Mouse (Mus musculus) T-cell, adult 2 months (primary cell): ENCODE results near the gene Stk4.

ENCODE experiments used
- DNase-seq: peaks from one replicate; pipeline ENCODE4 v3.0.0; 2022; ENCODE audit warnings: low spot score

The Stk4 gene

DNA sequence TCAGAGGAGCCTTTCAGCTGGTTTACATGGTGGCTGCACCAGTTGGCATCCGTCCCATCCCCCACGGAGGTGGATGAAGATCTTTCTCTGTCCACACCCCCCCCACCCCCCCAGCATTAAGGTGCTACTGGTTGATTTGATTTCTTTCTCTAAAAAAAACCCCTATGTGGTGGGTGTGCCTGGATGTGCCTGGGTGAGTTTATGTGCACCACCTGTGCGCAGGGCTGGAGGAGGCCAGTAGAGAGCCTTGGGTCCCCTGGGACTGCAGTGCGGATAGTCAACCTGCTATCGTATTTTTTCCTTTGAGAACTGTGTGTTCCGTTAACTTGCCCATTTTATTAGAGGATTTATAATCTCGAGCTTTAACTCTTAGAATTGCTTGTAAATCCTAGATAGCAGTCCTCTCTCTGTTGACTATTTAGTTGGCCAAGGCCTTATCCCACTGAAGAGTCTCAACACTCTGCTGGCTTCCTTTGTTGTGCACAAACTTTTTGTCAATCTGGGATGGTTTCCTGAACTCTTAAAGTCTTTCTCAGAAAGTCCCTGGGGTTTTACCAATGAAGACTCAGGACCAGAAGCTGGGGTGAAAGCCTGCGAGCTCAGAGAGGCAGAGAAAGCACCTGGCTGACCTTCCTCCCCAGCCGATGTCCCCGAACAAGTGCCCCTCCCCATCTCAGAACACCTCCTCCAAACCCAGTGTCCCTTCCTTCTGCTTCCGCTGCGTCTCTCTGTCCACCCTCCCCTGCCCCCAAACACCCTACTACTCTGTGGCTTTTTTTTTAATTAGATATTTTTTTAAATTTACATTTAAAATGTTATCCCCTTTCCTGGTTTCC is 58.7 kb downstream of the Stk4 start:
- no peak for DNase-seq

DNA sequence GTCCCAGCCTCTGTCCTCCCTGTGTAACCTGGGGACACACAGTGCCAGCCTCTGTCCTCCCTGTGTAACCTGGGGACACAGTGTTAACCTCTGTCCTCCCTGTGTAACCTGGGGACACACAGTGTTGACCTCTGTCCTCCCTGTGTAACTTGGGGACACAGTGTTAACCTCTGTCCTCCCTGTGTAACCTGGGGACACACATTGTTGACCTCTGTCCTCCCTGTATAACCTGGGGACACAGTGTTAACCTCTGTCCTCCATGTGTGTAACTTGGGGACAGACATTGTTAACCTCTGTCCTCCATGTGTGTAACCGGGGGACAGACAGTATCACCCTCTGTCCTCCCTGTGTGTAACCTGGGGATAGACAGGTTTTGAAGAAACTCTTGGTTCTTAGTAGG is 61.5 kb downstream of the Stk4 start:
- no peak for DNase-seq

DNA sequence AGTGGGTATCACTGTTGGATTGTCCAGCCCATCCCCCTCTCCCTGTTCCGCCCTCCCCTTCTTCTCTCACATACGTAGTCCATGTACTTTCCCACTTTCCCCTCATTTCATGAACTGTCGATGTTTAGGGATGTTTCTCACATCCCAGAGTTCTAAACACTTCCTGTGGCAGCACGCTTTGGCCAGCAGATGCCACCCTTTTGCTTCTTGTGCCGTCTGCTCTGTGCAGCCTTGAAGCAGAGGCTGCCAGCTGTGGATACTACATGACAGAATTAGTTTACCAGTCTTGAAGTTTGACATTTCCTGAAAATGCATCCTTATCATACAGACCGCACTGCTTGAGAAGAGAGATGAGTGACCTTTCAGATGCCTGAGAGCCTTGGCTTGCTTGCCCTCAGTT is 64.4 kb downstream of the Stk4 start:
- no peak for DNase-seq

DNA sequence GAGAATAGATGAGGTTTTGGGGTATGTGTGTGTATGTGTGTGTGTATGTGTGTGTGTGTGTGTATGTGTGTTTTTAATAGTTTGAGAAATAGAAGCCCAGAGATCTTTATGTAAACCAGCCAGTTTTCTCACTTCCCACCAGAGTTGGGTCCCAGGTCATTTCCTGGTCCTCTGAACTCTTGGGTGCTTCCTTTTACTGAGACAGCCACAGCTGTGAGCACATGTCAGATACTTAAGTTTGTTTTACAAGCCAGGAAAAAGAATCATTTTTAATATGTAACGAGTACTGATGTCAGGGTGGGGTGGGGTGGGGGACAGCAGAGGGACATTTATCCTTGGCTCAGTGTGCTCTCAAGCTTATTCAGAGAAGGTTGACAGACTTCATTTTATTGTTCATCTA is 65.2 kb downstream of the Stk4 start:
- DNase-seq = no peak

DNA sequence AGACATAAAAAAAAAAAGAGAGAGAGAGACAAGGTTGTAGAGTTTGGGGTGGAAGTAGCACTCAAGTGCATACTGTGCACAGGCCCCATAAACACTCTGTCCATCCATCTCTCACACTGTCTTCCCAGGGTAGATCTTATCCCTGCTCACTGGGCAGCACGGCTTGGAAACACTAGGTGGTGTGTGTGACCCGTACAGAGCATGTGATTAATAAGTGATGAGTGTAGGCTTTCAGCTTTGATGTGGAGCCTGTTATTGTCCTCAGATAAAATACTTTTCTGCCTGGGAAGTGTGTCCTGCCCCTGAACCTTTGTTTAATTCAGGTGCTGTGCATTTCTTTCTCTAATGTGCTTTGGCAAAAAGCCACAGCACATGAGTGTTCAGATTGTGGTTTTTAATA is 66.3 kb downstream of the Stk4 start:
- DNase-seq = no peak

DNA sequence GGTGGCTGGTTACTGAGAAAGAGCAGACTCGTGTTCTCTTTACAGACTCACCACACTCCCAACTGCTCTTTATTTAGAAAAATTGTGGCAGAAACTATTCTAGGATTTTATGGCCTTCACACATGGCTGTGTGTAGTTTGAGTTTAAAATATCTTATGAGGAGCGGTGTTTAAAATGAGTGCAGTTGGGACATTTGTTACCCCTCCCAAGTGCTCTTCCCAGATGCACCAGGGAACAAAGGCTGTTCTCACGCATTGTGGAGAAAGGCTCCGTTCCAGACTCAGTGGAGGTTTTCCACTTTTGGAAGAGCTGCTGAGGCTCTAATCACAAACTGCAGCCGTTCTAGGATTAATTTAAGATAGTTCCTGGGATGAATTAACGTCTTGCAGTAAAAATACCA is 67.6 kb downstream of the Stk4 start:
- DNase-seq = no peak

DNA sequence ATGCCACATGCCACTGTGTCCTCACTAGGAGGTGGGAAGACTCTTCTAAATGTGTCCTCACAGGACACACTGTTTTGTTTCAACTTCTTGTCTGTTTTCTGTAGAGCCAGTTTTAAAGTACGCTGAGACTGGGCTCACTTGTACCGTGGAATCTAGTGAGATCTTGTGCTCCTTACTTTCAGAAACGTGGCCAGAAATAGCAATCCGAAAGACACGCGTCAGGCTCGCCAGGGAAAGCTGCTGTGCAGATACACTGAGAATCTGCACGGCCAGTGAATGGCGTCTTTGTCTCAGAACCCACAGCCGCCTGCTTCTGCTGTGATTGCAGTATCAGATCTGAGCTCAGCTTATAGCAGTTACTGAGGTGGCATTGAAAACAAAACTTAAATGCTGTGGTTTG is 71.9 kb downstream of the Stk4 start:
- no peak for DNase-seq

DNA sequence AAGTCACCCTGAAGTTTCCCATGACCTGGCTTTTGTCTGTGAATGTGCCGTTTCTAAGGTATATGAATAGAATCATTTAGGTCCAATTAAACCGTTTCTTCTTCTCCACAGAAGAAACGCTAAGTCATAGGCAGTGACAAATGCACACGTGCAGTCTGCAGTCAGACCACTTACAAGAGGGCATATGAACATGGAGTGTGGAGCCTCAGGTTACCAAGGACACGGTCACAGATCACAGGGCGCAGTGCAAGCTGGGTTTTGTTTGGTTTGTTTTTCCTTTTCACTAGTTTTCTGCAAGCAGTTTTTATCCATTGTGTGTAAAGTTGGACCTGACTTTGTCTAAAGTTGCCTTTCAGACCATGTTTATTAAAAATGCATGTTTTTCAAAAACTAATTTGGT is 73.9 kb downstream of the Stk4 start:
- no peak for DNase-seq

DNA sequence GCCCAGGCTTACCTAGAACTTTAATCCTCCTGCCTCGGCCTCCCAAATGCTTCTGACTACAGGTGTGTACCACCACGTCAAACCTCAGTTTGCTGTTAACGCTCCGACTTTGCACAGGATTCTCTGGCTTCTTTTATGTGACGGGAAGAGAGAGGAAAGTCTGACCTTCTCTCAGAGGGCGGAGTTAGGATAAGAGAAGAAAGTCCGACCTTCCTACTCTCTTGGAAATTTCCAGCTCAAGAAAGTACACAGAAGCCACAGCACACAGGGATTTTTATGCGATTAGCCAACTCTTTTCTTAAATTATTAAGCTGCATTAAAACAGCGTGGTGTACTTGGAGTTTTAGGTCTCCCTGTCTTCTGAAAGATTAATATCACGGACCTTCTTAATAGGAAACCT is 74.4 kb downstream of the Stk4 start:
- DNase-seq = no peak

DNA sequence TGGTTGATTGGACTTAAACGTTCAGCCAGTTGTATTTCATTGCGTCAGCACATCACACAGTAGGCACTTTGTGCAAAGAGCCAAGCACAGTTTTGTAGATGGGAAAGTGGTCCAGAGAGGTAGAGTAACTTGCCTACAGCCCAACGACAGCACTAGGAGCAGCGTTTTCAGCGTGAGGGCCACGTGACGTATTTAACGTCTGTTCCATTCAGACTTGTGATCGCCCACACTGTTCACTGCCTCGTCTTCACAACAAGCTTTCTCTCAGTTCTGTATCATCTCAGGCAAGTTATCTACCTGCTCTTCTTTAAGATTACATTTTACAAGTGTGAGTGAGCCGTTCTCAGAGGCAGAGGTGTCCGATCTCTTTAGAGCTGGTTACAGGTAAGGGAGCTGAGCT is 76.4 kb downstream of the Stk4 start:
- DNase-seq = no peak

DNA sequence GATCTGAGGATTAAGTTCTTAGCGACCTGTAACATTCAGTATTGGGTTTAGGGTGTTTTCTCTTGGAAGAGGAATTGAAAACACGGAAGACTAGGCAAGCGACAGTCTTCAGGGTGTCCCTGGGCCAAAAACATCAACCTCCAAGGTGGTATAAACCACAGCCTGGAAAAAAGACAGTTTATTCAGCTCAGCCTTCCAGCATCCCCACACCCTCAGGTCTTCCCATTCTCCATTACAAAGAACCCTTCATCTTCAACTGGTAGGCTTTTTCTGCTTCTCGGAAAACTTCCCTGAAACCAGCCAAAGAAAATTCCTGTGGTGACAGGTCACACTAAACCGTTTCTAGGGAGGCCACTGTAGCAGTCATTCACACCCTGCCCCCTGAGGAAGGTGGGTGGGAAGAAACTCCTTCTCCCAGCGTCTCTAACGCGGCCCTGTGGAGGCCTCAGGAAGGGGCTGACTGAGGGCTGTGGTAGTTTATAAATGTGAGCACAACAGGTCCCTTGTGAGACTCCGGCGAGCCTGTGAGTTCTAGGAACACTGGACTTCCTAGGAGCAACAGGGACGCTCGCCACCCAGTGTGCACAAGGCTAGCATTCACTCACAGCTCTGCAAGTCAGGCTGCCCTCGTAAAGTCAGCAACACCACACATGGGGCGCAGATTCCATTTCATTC is 80.1 kb downstream of the Stk4 start:
- DNase-seq = no peak

DNA sequence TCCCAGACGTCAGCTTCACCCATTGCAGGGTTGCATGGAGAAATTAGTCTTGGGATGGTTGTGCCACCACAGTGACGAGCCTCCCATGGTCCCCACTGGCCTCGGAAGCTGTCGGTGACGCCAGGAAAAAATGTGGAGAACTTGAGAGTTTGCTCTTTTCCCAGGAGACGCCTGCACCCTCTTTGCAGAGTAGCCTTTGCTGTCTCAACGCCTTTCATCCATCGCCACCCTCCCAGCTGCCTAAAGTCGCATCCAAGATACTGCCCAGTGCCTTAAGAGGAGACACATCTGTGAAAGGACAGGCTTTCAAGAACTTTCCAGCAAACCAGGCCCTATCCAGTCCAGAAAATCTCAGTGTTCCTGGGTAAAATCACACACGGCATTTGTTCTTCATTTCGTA is 82.2 kb downstream of the Stk4 start:
- no peak for DNase-seq

DNA sequence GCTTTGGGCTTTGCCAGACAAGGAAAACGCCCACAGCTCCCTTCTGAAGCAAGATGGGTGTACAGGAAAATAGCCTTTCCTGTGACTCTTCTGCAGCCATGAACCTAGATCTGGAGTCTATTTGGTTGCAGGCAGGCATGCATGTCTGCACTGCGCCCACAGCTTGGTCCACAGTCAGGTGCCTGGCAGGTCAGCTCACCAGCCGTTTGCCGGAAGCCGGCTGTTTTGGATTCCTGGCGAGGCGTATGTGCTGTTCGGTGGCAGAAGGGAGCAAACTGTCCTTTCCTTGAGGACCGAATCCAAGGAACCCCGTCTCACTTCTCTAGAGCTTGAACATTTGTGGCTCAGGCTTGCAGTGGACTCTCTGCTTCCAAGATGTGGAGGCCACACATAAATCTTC is 83.9 kb downstream of the Stk4 start:
- no peak for DNase-seq

DNA sequence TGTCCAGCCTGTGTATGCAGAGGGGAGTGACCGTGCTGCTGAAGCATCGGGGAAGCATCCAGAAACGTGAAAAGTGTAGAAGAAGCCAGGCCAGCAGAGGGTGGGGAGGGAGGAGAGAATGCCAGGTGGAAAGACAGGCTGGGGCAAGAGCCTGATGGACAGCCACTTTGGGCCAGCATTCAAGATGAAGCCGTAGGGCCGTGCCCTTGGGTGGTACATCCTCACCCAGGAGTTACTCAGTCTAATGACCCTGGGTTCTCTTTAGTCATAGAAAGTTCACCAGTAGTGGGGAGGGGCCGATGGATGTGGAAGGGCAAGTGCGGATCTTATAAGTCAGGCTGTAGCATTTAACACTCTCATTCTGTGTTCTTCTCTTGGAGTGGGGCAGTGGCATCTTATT is 86.0 kb downstream of the Stk4 start:
- DNase-seq = no peak

DNA sequence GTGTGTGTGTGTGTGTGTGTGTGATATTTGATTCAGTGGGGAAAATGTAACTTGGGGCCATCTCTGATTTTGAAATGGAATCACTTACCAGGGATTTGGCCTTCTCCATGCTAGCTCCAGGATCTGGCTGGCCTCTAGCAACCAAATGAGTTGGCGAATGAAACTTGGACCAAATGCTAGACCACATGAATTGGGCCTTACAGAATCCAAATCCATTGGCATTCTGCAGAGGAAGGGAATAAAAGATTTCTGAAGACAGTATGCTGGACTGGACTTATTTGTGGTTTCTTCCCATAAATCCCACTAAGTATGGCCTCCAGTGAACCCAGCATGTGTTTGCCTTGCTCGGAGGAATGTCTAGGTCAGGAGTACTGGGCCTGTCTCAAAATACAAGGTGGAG is 88.7 kb downstream of the Stk4 start:
- no peak for DNase-seq

DNA sequence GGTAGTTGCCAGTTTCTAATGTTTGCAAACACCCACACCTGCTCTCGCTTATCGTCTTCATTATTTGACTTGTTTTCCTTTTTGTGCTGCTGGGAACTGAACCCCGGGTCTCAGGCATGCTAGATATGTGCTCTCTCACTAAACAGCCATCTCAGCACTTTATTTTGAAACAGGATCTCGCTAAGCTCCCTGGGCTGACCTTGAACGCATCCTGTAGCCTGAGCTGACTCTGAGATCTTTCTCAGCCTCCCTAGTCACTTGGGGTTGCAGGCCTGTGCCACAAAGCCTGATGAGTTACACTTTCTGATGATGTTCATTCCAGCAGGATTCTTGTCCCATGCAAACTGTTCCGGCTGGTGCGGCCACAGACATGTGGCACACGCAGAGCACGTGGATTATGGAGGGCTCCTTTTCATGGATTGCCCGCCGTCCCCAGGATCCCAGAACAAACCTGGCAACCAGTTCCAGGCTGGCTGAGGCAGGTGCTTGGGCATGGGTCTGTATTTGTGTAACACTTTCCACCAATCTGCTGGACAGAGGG is 91.5 kb downstream of the Stk4 start:
- no peak for DNase-seq

DNA sequence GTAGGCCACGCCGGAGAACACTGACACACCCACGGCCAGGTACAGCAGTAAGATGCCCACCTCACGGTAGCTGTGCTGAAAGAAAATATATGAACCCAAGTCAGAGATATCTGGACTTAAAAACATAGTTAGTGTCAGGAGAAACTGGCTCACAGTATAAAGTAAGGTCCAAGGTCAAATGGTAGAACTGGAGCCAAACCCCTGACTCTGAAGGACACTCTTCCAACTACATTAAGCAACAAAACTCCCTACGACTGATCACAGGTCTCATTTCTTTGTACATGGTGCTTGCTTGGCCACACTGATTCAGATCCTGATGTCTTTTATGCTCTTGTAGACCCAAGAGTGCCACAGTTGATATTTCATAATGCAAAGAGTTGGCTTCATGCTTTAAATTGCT is 94.8 kb downstream of the Stk4 start:
- DNase-seq = no peak

DNA sequence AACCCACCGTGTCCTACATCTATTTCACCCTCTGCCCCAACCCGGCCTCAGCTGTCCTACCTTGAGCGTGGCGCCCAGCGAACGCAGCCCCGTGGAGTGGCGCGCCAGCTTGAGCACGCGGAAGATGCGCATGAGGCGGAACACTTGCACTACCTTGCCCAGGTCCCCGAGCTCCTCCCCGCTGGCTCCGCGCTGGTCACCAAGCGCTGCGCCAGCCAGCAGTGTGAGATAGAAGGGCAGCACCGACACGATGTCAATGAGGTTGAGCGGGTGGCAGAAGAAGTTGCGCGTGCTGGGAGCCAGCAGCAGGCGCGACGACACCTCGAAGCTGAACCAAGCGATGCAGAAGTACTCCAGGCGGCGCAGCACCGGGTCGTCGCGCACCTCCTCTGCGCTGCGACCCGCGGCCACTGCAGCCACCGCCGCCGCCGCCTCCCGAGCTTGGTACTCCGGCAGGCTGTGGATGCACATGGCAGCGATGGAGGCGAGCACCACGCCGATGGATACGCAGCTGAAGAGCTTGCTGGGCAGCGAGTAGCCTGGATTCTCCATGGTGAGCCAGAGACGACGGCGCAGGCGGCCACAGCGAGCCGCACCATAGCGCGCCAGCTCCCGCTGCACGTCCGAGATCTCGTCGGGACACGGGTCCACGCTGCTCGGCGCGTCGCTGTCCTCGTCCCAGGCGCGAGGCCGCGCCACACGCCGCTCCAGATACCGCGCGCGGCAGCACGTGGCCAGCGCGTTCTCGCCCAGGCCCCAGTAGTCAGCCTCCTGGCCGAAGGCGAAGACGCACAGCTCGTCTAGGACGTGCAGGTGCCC is 97.8 kb downstream of the Stk4 start:
- DNase-seq = no peak

DNA sequence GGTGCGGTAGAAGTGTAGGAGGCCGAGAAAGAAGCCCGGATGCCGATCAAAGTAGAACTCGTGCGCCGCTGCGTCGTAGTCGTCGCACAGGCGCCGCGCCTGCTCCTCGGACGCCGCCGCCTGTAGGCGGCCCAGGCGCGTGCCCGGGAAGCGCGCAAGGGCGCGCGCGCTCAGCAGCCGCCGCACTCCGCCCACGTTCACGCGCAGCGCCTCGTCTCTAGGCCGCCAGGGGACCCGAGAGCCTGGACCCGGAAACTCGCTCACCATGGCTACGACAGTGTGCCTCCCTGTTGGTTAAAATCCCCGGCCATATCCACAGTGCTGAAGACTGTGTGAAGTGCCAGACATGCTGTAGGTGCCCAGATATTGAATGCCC is 98.4 kb downstream of the Stk4 start:
- peak; percentile 38 for DNase-seq

DNA sequence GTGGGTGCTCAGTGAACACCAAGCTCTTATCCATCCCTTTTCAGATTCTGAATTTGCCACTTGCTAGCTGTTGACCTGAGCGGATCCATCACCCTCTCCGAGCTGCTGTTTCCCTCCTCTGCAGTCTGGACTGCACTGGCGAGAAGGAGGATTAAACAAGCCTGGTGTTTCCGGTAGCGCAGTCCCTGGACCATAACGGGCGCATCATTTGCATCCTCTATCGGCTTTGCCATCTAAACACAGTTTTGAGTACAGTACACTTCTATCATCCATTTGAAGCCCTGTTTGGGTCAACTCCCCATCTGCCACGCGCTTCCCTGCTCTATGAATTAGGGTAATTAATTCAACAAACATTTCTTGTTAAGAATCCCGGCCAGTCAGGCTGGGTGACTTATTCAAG is 100.2 kb downstream of the Stk4 start:
- DNase-seq = no peak

DNA sequence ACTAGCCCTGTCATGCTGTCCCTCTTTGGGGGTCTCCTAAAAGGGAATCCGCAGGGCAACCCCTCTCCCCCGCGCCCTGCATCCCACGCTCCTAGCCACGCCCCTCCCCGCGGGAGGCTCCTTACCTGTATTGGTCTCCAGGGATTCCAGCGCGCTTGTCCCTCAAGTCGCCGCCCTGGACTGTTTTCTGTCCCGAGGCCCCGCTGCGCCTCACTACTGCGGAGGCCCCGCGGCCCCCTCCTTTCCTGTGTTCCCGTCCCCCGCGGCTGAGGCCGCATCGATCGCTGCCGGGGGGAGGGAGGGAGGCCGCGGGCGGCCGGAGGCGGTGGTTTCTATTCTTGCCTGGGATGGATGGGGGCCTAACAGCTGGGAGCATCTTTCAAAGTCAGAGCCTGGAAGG is 100.8 kb downstream of the Stk4 start, which contains the start of gene Kcns1:
Gene Kcns1, minus strand, starts transcription at position 212 of the 400 bp plus-strand sequence.
- DNase-seq = no peak

DNA sequence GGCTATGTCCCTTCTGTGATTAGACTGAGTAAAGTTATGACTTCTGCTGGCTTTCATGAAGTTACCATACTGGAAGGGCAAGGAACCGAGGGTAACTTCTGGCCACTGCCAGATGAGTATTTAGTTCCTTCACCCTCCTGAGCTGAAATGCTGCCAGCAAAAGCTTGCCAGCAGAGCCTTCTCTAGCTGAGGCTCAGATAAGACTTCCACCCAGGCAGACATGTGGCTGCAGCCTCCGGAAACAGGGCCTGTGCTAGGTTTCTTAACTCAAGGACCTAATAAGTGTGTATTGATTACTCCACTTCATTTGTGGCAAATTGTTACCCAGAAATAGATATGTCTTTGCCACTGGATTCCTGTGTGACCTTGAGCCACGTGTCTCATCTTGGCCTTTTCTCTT is 103.3 kb downstream of the Stk4 start:
- no peak for DNase-seq
